Mouse (Mus musculus): ENCODE results near the gene Parp8.

Parp8 gene

DNA sequence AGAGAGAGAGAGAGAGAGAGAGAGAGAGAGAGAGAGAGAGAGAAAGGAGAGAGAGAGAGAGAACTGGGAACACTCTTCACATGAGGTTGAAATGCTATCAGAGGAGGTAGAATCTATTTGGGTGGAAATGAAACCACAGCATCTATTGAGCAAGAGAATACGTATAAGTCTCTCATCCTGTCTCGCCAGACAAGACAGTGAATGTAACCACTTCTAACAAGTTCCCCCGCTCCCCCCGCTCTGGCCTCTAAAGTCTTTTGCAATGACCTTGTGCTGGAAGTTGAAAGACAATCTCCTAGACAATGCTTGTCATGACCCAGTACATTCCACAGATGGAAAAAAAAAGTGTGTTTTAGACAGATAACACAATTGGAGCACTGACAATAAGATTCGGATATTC lies 181.4 kb downstream of the Parp8 start:
- DNase-seq (ENCODE audit: low read depth), result no peak

DNA sequence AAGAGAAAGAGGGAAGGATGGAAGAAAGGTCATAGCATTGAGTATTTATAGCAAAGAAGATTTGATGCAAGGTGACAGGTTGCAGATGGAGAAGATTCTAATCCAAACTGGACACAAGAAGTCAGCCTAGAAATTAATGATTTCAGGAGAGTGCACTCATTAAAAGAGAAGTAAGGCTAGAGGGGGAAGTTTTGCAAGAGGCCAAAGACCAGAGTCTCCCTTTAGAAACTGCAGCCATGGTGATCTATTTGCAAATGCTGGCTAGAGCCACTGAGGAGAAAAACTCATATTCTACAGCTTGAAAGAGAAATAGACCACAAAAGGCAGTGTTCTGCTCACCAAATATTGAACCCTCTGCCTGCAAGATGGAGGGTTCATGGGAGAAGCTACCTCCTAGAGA lies 194.4 kb downstream of the Parp8 start:
- DNase-seq (ENCODE audit: low read depth), result no peak

DNA sequence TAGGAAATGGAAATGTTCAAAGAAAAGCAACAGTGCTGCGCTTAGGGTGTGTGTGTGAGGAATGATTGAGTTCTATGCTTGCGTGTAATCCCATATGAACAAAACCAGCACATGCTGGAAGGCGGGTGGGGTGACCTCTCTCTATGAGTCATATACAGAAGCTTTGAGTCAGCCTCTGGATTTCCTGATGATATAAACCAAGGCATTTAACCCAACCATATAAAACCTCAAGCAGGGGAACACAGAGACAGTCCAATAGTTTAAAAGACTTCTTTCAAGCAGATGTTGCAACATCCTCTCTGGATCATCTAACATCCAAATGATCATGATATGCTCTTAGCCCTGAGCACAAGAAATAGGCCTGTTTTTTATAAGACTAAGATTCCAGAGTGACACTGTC lies 196.3 kb downstream of the Parp8 start:
- DNase-seq (ENCODE audit: low read depth), result peak; percentile 27

DNA sequence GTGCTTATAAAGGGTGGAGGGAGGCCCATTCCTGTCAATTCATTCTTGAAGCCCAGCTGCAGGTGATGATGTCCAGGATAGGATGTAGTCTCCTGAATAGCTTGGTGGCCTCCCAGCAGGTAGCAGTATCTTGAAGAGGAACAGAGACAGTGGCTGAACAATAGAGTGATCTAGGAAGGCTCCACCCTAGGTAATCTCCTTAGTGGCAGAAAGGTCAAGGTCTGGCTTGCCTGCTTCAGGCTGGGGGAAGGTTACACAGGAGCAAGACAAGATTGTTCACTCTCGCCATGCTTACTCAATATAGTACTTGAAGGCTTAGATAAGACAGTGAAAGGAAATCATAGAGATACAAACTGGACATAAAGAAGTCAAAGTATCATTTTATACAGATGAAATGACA lies 213.9 kb downstream of the Parp8 start:
- no peak for DNase-seq (ENCODE audit: low read depth)

All from fibroblast of lung, adult 2 months (primary cell).